Mouse (Mus musculus): ENCODE results near the gene Nisch. TPM values are rescaled to one million over a fixed set of nuclear protein-coding genes. Genes with fewer than 3 reads are reported as not detected.

The Nisch gene
- total RNA-seq, 4 experiments from 2014 or later: 432 to 530 (median 469) TPM

DNA sequence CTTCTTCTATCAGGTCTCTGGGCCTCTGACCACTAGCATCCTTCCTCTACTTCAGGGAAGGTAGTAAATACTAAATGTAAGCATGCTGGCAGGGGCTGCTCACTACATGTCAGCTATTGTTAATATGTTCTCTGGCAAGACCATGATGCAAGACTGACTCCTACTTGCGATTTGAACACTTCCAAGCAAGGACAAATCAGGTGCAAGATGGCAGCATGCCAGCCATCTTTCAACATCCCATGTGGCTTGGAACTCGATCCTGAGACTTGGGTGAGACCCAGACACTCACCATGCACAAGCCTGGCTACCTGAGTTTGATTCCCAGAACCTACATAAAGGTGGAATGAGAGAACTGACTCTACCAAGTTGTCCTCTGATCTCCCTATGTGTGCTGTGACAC lies 24.8 kb downstream of the Nisch start:
- no peak for DNase-seq (ENCODE audit: low spot score in 2 of 2)

DNA sequence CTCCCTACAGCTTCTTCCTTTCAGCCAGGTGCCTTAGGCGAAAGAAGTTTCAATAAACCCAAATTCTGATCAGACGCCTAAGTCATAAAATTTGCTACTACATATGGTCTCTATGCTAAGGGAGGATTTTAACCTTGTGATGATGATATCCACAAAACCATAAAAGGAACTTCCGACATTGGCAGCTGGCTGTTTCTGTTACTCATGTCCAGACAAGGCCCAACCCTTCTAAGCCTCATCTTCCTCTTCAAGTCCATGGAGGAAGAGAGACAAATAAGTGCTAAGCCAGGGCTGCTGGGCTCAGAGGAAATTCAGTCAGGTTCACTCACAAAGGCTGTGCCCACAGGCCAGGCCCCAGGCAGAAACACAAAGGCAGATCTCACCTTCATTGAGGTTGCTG lies 27.4 kb downstream of the Nisch start:
- no peak for DNase-seq (ENCODE audit: low spot score in 2 of 2)

DNA sequence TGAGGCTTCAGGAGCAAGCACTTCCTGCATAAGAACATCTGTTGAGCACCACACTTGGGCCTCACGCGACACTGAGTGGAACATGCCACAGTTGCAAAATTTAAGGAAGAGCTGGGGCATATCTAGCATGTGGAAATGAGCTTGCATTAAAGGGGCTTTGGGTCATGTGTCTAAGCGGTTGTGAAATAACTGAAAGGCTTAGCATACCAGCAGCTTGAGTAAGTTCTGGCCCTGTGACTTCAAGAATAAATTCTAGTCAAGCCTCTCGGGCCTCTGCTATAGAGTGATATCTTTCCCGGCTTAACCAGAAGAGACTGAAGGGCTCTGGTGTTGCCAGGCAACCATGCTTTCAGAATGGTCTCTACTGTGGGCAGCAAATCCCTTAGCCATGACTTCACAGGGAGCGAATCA lies 28.0 kb downstream of the Nisch start:
- no peak for DNase-seq (ENCODE audit: low spot score in 2 of 2)

- no peak for DNase-seq (ENCODE audit: low spot score in 2 of 2)
Measured at GRCm38 (mm10) chr14:31186656-31187055, 30.1 kb downstream of the Nisch start.

GRCm38 (mm10) chr14:31184195-31184594 lies 32.6 kb downstream of the Nisch start:
- DNase-seq (ENCODE audit: low spot score in 2 of 2): no peak

DNA sequence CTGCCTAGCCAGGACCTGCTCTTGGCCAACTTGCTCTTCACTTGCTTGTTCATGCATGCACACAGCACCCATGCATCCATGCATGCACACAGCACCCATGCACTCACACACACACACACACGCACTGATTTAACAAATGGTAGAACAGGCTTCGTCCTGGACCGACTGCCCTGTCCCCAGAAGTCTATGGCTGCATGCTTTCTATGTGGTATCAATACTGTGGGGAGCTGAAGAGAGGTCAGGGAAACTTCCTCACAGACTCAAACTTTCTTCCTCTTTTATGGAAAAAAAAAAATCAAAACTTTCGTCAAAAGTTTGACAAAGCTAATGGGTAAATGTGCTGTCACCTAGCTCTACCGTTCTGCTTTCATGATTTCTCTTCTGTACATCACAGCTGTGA lies 33.2 kb downstream of the Nisch start:
- no peak for DNase-seq (ENCODE audit: low spot score in 2 of 2)

GRCm38 (mm10) chr14:31182786-31183290 lies 33.9 kb downstream of the Nisch start:
- no peak for DNase-seq (ENCODE audit: low spot score in 2 of 2)

DNA sequence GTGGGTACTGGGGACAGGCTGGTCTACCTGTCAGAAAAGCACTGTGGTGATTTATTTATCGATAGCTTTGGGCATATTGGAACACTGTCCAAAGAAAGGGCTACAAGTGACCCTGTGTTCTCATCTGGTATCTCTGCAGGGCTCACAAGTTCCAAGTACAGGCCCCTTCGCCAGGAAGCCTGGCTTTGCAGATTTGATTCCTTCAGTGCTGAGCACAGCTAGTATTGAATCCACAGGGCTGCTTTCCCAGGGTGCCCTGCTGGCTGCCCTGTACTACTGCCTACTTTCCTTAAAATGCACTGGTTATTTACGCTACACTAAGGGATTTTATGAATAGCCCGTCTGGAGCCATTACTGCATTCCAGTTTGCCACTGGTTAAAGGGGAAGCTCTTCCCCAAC lies 35.2 kb downstream of the Nisch start:
- DNase-seq (ENCODE audit: low spot score in 2 of 2): no peak

GRCm38 (mm10) chr14:31179677-31180365 lies 36.9 kb downstream of the Nisch start:
- no peak for DNase-seq (ENCODE audit: low spot score in 2 of 2)

DNA sequence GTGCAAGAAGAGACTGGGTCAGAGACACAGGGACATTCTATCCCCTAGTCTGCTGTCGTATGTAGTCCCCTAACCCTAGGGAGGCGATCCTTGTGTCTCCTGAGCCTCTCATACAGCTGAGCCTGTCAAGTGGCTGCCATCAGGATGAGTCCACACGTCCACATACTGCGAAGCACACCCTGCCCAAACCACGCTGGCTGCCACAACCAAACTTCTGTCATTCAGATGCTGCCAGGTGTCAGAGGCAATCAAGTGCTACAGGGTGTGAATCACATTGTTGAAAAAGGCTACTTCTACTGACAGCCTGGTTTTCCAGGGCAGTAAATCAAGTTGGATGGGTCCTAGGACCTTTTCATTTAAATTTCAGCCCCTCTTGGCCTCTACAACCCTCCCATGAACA lies 39.0 kb downstream of the Nisch start:
- DNase-seq (ENCODE audit: low spot score in 2 of 2): no peak

DNA sequence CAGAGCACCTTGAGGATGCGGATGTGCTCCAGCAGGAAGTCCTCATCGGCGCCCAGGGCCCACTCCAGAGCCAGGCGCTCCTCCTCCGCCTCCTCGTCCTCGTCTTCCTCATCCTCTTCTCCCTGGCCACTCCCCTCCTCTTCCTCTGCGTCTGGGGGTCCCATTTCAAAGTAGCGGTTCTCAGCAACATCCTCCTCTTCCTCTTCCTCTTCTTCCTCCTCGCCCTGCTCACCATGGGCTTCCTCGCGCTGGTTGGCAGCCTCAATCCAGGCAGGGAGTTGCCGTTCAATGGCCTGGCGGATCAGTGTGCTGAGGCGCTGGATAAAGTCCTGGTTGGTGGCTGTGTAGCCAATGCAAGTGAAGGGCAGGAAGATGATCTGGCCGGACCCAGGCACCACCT lies 39.5 kb downstream of the Nisch start:
- DNase-seq (ENCODE audit: low spot score in 2 of 2): no peak

DNA sequence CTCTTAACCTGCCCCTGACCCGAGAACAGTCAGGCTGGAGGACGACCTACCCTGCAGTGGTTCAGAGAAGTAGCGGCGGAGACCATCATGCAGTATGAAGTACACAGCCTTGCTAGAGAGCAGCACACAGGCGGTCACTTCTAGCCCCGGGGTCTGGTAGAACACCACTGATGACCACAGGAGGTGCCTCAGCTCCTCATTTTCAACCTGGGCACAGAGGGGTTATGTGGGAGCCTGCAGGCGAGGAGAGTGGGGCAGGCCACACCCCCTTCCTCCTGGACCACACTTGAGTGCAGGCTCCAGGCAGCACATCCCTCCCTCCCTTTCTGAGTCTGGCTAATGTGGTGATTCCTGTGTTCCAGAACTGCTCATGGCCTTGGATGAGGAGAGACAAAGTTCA lies 43.2 kb downstream of the Nisch start:
- DNase-seq (ENCODE audit: low spot score in 2 of 2): no peak

DNA sequence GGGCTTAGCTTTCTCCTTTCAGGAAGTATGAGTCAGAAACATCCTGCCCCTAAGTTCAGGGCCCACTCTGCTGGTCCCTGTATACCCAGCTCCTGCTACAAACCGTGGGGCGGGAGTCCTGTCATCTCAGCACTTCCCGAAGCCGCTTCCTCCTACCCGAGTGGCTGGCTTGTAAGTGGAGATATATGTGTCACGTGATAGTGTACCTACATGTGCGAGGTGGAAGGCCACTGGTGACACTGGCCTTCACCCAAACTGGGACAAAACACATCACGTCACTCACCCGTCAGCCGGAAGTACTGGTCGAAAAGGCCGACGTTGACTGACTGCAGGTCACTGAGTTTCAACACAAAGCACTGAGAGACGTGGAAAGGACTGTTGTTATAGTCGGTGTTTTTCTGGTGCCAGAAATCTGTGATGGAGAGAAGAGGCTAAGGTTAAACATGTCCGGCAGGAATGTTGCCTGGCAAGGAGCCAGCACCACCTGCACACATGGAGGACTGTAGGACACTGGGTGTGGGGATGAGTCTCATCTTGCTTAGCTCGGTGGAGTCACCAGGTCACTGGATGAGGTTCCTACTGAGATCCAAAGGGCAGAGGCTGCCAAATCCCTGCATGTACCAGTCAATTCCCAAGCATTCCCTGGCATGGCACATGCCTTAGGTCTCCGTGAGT lies 43.8 kb downstream of the Nisch start:
- DNase-seq (ENCODE audit: low spot score in 2 of 2): no peak

DNA sequence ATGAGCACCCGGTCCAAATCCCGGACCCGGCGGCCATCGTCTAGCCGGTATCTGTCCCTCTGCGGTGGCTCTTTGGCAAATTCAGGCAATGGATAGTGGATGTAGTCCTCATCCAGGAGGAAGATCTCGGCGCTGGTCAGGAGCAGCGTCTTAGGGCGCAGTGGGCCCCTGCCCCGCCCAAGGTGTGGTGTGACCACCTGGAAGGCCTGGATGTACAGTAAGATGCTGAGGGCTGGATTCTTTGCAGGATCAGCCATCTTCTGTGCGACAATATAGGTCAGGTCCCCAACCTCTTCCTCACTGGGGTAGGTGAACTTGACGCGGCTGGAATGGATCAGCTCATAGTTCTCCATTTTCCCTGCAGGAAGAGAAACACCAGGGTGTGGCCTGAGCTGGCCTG lies 44.9 kb downstream of the Nisch start:
- DNase-seq (ENCODE audit: low spot score in 2 of 2): no peak

DNA sequence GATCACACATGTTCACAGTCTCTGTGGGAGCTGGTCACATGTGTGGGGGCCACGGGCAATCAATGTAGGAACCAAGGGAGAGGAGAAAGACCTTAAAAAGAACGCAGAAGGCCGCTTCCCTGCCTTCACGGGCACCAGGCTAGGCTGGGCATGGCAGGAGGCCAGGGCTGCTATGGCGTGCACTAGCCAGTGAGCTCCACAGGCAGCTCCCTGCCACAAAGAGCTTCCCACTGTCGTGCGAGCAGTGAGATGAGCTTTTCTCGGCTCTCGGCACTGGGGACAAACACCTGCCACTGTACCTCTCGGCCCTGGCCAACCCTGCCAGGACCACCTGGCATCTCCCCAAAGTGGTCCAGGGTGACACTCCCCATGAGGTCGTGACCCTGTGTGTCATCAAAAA lies 45.4 kb downstream of the Nisch start:
- no peak for DNase-seq (ENCODE audit: low spot score in 2 of 2)

DNA sequence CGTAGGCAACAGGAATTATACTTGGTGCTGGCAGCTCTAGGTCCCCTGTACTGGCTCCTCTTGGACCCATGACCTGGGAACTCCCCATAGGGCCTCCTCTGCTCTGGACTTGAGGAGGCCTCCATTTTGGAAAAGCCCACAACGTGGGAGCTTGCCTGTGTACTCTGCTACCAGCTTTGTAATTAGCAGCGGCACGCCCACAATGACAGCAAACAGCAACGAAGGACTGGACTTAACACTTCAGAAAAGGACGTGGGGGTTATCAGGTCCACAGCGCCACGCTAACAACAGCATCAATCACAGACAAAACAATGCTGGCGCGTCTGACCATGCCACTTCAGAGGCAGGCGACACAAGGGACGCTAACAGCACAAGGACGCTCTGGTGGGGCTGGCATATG lies 45.8 kb downstream of the Nisch start:
- no peak for DNase-seq (ENCODE audit: low spot score in 2 of 2)

GRCm38 (mm10) chr14:31169508-31169907 lies 47.2 kb downstream of the Nisch start:
- no peak for DNase-seq (ENCODE audit: low spot score in 2 of 2)

- DNase-seq (ENCODE audit: low spot score in 2 of 2): no peak
Measured at GRCm38 (mm10) chr14:31168425-31168824, 48.3 kb downstream of the Nisch start, which contains the start of gene Stab1. TSS of gene Stab1 (minus strand) at chr14:31168641.

DNA sequence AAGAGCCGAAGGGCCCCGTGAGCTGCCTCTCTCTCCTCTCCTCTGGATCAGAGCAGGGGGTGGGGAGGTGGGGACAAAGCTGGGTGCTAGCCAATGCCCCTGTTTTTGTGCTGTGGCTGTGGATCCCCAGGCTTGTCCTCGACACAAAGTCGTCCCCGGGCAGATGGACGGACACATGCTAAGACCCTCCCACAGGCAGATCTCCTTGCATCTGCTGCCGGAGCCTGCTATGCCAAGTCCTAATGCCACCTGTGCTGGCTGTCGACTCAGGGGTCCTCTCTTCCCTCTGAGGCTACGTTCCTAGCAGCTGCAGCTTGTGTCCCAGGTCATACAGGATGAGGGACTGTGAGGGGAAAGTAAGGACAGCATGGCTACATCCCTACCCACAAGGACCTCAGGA lies 49.9 kb downstream of the Nisch start:
- no peak for DNase-seq (ENCODE audit: low spot score in 2 of 2)

DNA sequence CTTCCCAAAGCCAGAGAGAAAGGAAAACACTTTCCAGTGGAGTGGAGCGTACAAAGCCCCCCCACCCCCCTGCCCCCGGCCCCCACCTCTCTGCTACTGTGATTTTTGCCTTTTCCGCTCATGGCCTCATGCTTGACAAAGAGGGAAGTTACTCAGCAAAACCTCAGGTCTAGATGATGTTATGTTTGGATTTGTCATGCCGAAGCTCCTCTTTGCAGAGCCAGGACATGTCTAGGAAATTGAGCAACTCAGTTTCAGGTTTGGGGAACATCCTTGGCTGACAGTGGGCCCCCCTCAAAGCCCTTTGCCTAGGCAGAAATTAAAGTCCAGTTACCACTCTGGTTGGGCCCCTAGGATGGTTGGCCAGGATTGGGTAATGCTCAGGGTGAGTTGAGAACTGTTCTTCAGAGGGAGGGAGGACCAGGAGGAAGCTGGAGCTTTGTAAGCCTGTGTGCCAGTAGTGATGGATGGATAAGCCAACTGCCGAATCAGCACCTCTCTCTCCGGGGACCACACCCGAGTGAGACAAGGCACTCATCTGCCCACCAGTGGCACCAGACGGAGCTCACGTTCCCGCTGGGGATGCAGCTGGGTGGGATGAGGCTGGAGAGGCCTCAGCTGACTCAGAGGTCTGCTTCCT lies 50.6 kb downstream of the Nisch start:
- DNase-seq (ENCODE audit: low spot score in 2 of 2): no peak

GRCm38 (mm10) chr14:31165458-31165857 lies 51.3 kb downstream of the Nisch start:
- DNase-seq (ENCODE audit: low spot score in 2 of 2): no peak

DNA sequence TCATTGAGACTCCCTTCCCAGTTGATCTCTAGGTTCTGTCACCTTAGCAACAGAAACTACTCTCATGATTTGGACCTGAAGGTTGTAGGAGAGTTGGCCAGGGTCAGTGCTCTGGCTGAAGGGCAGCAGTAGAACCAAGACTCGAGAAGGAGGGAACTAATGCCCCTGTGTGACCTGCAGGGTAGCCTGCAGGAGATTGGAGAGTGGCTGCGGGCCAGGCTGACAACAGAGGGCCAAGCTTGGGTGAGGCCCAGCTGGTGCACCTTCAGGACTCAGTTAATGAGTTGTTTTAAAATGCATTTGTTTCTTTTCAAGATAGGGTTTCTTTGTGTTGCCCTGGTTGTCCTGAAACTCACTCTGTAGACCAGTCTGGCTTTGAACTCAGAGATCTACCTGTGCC lies 51.7 kb downstream of the Nisch start:
- DNase-seq (ENCODE audit: low spot score in 2 of 2): no peak

GRCm38 (mm10) chr14:31164067-31164466 lies 52.7 kb downstream of the Nisch start:
- DNase-seq (ENCODE audit: low spot score in 2 of 2): no peak
